Mouse (Mus musculus) thymus, postnatal 36 days (tissue): Measurements from ENCODE around the gene Otogl.
"Not testable (repeated sequence)": the region's sequence is repeated elsewhere in the genome, so short reads cannot be mapped to it uniquely, and the experiment has no call there.

Source experiments
- DNase-seq, 2 experiments: peaks; one replicate each; pipeline ENCODE4 v3.0.0; 2022; ENCODE audit warnings: mixed read lengths in 2 of 2

Otogl gene

DNA sequence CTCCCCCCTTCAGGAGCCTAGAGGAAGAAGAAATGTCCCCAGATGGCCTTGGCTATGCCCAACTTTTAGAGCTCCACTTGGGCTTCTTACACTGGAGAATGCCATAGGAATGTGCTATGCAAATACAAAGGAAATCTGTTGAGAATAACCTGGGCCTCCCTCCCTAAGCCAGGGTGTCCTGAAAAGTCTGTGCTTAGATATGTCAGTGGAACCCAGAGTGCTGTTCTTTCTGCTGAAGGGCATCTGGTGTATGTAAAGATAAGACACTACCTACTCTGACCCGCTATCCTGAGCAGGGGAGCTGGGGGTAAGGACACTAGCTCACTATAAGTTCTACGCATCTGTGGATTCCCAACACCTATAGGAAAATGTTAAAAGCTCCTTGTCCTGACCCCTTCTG, 106.7 kb downstream of the Otogl start:
- no peak for DNase-seq

GRCm38 (mm10) chr10:107804285-107804684, 107.6 kb downstream of the Otogl start:
- not testable (repeated sequence) for DNase-seq

- peak; percentile 20 to 31 for DNase-seq
These were observed 112.1 kb downstream of the Otogl start for GRCm38 (mm10) chr10:107799671-107800353.

- DNase-seq: no peak
These were observed 116.8 kb downstream of the Otogl start for GRCm38 (mm10) chr10:107794812-107795756.

DNA sequence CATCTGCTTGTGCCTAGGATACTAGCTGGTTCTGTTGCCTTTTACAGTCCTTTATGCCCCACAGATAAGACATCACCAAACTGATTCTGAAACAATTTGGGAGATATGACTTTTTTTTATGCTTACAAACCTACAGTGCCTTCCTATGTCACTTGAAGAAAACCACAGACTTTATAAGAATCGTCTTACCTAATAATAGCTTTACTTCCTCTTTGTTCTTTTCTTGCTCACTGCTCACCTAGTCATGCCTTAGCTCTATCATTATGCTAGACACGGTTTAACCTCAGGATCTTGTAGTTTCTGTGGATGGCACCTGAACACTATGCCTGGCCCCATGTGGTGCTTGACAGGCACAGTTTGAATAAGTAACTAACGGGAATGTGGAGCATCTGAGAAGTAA, 119.4 kb downstream of the Otogl start:
- no peak for DNase-seq

- no peak for DNase-seq
These were observed 132.4 kb downstream of the Otogl start for GRCm38 (mm10) chr10:107779548-107779947.

GRCm38 (mm10) chr10:107759624-107760023, 152.3 kb downstream of the Otogl start:
- DNase-seq: no peak

DNA sequence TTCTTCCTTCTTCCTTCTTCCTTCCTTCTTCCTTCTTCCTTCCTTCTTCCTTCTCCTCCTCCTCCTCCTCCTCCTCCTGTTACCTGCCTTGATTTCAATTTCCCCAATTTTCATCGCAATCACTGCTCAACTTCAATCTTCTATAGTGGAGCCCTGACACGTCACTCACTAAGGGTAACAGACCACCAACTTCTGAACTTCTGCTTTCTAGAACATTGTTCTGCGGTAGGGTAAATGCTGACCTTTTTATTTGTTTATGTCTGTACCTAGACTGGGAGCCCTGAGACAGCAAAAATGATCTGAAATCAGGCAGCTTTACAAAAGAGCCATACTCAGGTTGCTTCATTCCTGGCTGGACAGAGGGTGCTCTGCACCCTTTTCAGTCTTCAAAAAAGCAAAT, 158.5 kb downstream of the Otogl start:
- DNase-seq: no peak

- DNase-seq: no peak
These were observed 159.4 kb downstream of the Otogl start for GRCm38 (mm10) chr10:107752351-107753143.

DNA sequence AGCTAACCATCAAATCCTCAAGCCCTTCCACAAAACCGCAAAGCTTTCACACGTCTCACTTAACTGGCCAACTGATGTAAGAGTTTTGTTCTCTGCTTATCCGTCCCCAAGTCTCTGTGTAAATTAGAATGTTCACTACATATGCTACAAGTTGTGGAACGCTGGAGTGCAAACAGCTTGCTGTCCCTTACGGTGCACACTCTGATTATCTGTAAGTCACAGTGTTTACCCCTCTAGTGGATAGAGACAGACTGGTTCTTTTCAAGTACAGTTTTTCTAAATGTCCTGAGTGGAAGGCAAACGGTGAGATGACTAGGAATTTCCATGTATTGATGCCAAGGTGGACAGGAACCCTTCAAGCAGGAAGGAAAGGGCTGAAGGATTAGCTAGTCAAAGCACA, 160.0 kb downstream of the Otogl start:
- DNase-seq: no peak

- DNase-seq: no peak
These were observed 164.4 kb downstream of the Otogl start for GRCm38 (mm10) chr10:107747566-107747965.

DNA sequence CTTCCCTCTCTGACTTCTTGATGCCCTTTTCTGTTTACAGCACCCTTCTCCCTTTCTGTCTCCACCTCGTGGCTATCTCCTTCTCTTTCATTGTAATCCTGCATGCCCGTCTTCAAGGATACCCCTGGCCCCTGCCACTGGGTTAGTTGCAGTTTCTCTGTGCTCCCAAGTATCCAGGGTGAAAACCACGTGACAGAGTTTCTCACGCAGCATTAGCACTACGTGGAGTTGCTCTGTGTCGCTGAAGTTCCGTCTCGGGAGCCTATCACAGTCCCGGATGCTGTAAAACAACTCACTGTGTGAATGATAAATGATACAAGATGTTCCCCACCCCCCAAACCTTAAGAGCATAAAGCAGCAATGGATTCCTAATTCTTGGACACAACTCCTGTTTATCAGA, 165.2 kb downstream of the Otogl start:
- no peak for DNase-seq

DNA sequence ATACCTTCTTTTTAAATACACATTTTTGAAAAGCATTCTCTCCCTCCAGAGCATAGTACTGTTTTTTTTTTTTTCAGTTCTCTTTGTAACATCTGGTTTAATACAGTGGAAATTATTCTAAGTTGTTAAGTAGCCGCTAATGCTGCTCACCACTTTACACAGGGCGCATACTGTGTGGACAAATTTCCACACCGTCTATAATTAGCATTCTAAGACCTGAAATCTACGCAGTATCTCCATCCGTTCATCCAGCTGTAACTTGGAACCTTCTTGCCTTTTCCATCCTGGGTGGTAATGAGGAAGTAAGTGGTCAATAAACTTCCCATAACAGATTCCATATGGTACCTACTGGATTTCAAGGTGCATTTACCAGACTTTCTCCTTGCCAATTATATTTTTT, 172.1 kb downstream of the Otogl start:
- no peak for DNase-seq

- DNase-seq: no peak
These were observed 174.2 kb downstream of the Otogl start for GRCm38 (mm10) chr10:107737743-107738142.

DNA sequence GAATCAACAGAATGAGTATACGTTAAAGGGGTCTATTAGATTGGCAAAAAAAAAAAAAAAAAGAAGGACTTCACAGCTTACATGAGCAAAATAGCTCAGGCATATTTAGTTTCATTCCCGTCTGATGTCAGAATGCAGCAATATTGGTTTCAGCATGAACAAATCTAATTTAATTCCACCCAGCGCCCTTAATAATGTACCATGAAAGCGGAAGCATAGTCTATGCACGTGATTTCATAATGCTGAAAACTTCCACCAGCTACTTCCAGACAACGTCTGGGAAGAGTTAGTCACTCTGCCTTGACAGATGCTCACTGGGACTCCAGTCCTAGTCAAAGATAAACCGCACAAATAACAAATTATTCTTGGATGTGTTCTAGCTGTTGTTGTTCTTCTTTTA, 176.5 kb downstream of the Otogl start:
- DNase-seq: no peak

DNA sequence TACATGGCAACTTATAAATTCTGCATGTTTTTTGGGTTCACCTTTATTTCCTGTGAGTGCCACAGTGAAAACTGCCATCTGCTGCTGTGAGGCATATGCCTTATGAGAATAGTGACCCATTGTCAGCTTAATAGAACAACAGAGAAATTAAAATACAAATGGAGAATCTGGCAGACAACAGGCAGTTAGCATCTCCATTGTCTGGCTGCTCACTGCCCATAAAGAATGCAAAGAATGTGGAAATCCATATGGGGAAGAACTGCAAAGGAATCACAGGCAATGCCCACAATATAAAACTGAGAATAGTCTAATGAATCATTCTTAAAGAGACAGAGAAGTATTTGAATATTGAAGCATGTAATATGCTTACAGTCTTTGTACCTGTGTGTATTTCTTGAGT, 177.6 kb downstream of the Otogl start:
- DNase-seq: no peak

GRCm38 (mm10) chr10:107725631-107726030, 186.3 kb downstream of the Otogl start:
- no peak for DNase-seq

DNA sequence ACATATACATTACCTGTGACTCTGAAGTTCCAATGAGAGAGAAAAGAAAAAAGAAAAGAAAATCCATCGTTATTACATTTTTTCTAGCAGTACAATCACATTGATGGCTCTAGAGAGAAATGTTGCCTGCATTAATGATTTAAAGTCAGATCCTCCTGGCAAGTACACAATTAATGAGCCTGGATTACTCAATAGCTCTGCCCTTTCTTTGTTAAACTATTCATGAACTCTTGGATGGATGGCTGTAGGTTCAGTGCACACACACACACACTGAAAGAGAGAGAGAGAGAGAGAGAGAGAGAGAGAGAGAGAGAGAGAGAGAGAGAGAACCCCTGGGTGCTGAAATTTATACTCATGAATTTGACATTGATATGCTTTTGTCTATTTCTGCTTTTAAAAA, 192.1 kb downstream of the Otogl start, which contains the start of gene Ptprq:
TSS of gene Ptprq (minus strand) at position 246 of the 400 bp plus-strand sequence.
- DNase-seq: no peak
